Comparison of ENCODE assay signal across 8 mouse cellular contexts in genomic region chr4:147847614-147848583, GRCm38 (mm10). TPM values are rescaled to one million over a fixed set of nuclear protein-coding genes. Genes with fewer than 3 reads are reported as not detected.
DNase-seq lines count a peak whose midpoint lies in the region; ATAC-seq and TF ChIP-seq lines count a peak whose summit lies in the region.

Zfp933 (minus strand) TSS chr4:147848366.

- H3K9me3 ChIP-seq in E14TG2a.4 (ENCODE audit: low read length) = peaks cover 4% of the 10 kb centered on the region; the same call in 1 of the 2 replicates
- H3K9me3 ChIP-seq in forebrain, embryonic 10.5 days = peaks cover 11% of the 10 kb centered on the region
- no peaks in the 10 kb centered on the region for H3K9me3 ChIP-seq in heart, embryonic 15.5 days (replicated peaks)
- H3K9me3 ChIP-seq in liver, embryonic 12.5 days (replicated peaks) = no peaks in the 10 kb centered on the region
- H3K9me3 ChIP-seq in stomach, embryonic 15.5 days = no peaks in the 10 kb centered on the region

- peak within 1 kb of the TSS; percentile 93 for H3K4me3 ChIP-seq in E14TG2a.4 (replicated peaks; ENCODE audit: low read length)
- peak within 1 kb of the TSS; percentile 82 for H3K4me3 ChIP-seq in brown adipose tissue, adult 24 weeks (ENCODE audit: insufficient read depth, low read depth, low read length)
- H3K4me3 ChIP-seq in forebrain, embryonic 10.5 days = peak within 1 kb of the TSS; percentile 83
- H3K4me3 ChIP-seq in heart, embryonic 15.5 days = peak within 1 kb of the TSS; percentile 92
- H3K4me3 ChIP-seq in liver, embryonic 12.5 days = peak within 1 kb of the TSS; percentile 65
- peak within 1 kb of the TSS; percentile 80 for H3K4me3 ChIP-seq in stomach, embryonic 15.5 days (replicated peaks)

- no peaks in the 10 kb centered on the region; the same call in 1 of the 2 replicates for H3K36me3 ChIP-seq in E14TG2a.4 (ENCODE audit: insufficient read depth, low read length)
- H3K36me3 ChIP-seq in forebrain, embryonic 10.5 days (replicated peaks) = peaks cover 28% of the 10 kb centered on the region
- peaks cover 9% of the 10 kb centered on the region for H3K36me3 ChIP-seq in heart, embryonic 15.5 days
- peaks cover 16% of the 10 kb centered on the region for H3K36me3 ChIP-seq in liver, embryonic 12.5 days
- peaks cover 19% of the 10 kb centered on the region for H3K36me3 ChIP-seq in stomach, embryonic 15.5 days

- peak within 1 kb of the TSS; percentile 72 for H3K27ac ChIP-seq in brown adipose tissue, adult 24 weeks (replicated peaks; ENCODE audit: low read depth, low read length)
- H3K27ac ChIP-seq in forebrain, embryonic 10.5 days = peak within 1 kb of the TSS; percentile 86
- peak within 1 kb of the TSS; percentile 51 for H3K27ac ChIP-seq in heart, embryonic 15.5 days
- peak within 1 kb of the TSS; percentile 72 for H3K27ac ChIP-seq in liver, embryonic 12.5 days
- 0 out of 2 replicates have a peak within 1 kb of the TSS, but pooled peaks have one; percentile 28 for H3K27ac ChIP-seq in stomach, embryonic 15.5 days

- DNase-seq in forebrain, embryonic 10.5 days (ENCODE audit: extremely low spot score, low spot score) = peak; percentile 63
- DNase-seq in kidney, postnatal 14 days = peak; percentile 86
- DNase-seq in natural killer cell, adult 2 months (ENCODE audit: low spot score in 2 of 2) = peak; percentile 69 to 72

- H3K4me1 ChIP-seq in E14TG2a.4 (replicated peaks; ENCODE audit: low read depth, low read length) = peaks cover 15% of the 10 kb centered on the region
- H3K4me1 ChIP-seq in brown adipose tissue, adult 24 weeks (ENCODE audit: control insufficient read depth, insufficient read depth, insufficient read length, low read length) = no peaks in the 10 kb centered on the region; the same call in 1 of the 2 replicates
- peaks cover 16% of the 10 kb centered on the region for H3K4me1 ChIP-seq in forebrain, embryonic 10.5 days
- H3K4me1 ChIP-seq in heart, embryonic 15.5 days (replicated peaks) = peaks cover 9% of the 10 kb centered on the region
- H3K4me1 ChIP-seq in liver, embryonic 12.5 days = peaks cover 29% of the 10 kb centered on the region
- peaks cover 8% of the 10 kb centered on the region; the same call in 1 of the 2 replicates for H3K4me1 ChIP-seq in stomach, embryonic 15.5 days

- ATAC-seq in heart, embryonic 15.5 days (replicated peaks; ENCODE audit: insufficient number of reproducible peaks, insufficient read depth, low FRiP score, low read depth) = peak; percentile 81
- peak; percentile 83 for ATAC-seq in liver, embryonic 12.5 days
- ATAC-seq in stomach, embryonic 15.5 days (ENCODE audit: insufficient read depth, low FRiP score, low read depth) = peak; percentile 87

- H3K4me2 ChIP-seq in heart, embryonic 15.5 days = peak within 1 kb of the TSS; percentile 64
- H3K4me2 ChIP-seq in liver, embryonic 12.5 days = peak within 1 kb of the TSS; percentile 79
- H3K4me2 ChIP-seq in stomach, embryonic 15.5 days = peak within 1 kb of the TSS; percentile 64

- WGBS in forebrain, embryonic 10.5 days = 4% methylated on average over 23 of the region's 23 CpGs
- whole genome bisulfite sequencing in heart, embryonic 15.5 days = under 1% methylated on average over 23 of the region's 23 CpGs
- WGBS in liver, embryonic 12.5 days (ENCODE audit: insufficient replicate concordance) = 1% methylated on average over 23 of the region's 23 CpGs
- 2% methylated on average over 23 of the region's 23 CpGs for WGBS in stomach, embryonic 15.5 days

- peak within 1 kb of the TSS; percentile 71 for H3K9ac ChIP-seq in heart, embryonic 15.5 days
- peak within 1 kb of the TSS; percentile 68 for H3K9ac ChIP-seq in liver, embryonic 12.5 days
- H3K9ac ChIP-seq in stomach, embryonic 15.5 days = peak within 1 kb of the TSS; percentile 53

- no peak for TF ChIP-seq CTCF in E14TG2a.4 (conservative IDR thresholded peaks at IDR 0.05; ENCODE audit: low read length)

- H3K27me3 ChIP-seq in E14TG2a.4 (ENCODE audit: insufficient read depth, low read length) = peaks cover 12% of the 10 kb centered on the region
- H3K27me3 ChIP-seq in forebrain, embryonic 10.5 days (ENCODE audit: poor library complexity, severe bottlenecking) = no peaks in the 10 kb centered on the region
- no peaks in the 10 kb centered on the region for H3K27me3 ChIP-seq in heart, embryonic 15.5 days
- H3K27me3 ChIP-seq in liver, embryonic 12.5 days (replicated peaks) = no peaks in the 10 kb centered on the region
- no peaks in the 10 kb centered on the region for H3K27me3 ChIP-seq in stomach, embryonic 15.5 days (replicated peaks)

RNA-seq across cellular contexts. Expression of gene Zfp933, which starts in this region (rescaled TPM):
- polyA plus RNA-seq in brown adipose tissue, adult 24 weeks (2012; ENCODE audit: insufficient read depth, insufficient read length, missing spikeins) = 3.2 and 5.6 TPM in 2 replicates
- 4.7 and 6.0 TPM in 2 replicates for polyA plus RNA-seq in forebrain, embryonic 10.5 days (2016; fragmentation: Nextera tagmentation; extraction: Ambion mirVana)
- 3.4 and 4.0 TPM in 2 replicates for polyA plus RNA-seq in heart, embryonic 15.5 days (2015; fragmentation: Nextera tagmentation; extraction: Ambion mirVana)
- 1.4 and 1.5 TPM in 2 replicates for polyA plus RNA-seq in liver, embryonic 12.5 days (2016; fragmentation: Nextera tagmentation; extraction: Ambion mirVana)
- polyA plus RNA-seq in stomach, embryonic 15.5 days (2015; fragmentation: Nextera tagmentation; extraction: Ambion mirVana) = 4.4 and 5.7 TPM in 2 replicates

Comparison
In these comparisons a context has a peak if more than half of its experiments do, and no peak if none do; other contexts are left out.
1. Peak in every context shown above with its lines: DNase-seq, ATAC-seq, H3K4me3 ChIP-seq and H3K27ac ChIP-seq.
2. H3K27ac ChIP-seq: peak in every context shown above with its lines; median percentile 86 in forebrain, embryonic 10.5 days; 72 in brown adipose tissue, adult 24 weeks; 72 in liver, embryonic 12.5 days; 51 in heart, embryonic 15.5 days; 28 in stomach, embryonic 15.5 days.